Mouse (Mus musculus) ES-CJ7 (cell line): ENCODE results near the gene Man1a.

ENCODE experiments used
- DNase-seq: peaks from one replicate; pipeline ENCODE4 v3.0.0; 2011; ENCODE audit warnings: low read depth, low spot score

Gene Man1a

GRCm38 (mm10) chr10:54014116-54014758 lies 62.2 kb downstream of the Man1a start:
- DNase-seq = no peak

- DNase-seq = no peak
These were observed 63.1 kb downstream of the Man1a start for GRCm38 (mm10) chr10:54013143-54013791.

- no peak for DNase-seq
These were observed 67.3 kb downstream of the Man1a start for GRCm38 (mm10) chr10:54009154-54009553.

GRCm38 (mm10) chr10:54006868-54007267 lies 69.5 kb downstream of the Man1a start:
- no peak for DNase-seq

GRCm38 (mm10) chr10:54005847-54006246 lies 70.6 kb downstream of the Man1a start:
- no peak for DNase-seq

- DNase-seq = no peak
These were observed 73.5 kb downstream of the Man1a start for GRCm38 (mm10) chr10:54002936-54003335.

GRCm38 (mm10) chr10:53997301-53997700 lies 79.1 kb downstream of the Man1a start:
- no peak for DNase-seq

- DNase-seq = no peak
These were observed 80.2 kb downstream of the Man1a start for GRCm38 (mm10) chr10:53996216-53996615.

GRCm38 (mm10) chr10:53994591-53994990 lies 81.8 kb downstream of the Man1a start:
- DNase-seq = no peak

- no peak for DNase-seq
These were observed 86.0 kb downstream of the Man1a start for GRCm38 (mm10) chr10:53990434-53990833.

GRCm38 (mm10) chr10:53984894-53985293 lies 91.5 kb downstream of the Man1a start:
- DNase-seq = no peak

GRCm38 (mm10) chr10:53984086-53984485 lies 92.3 kb downstream of the Man1a start:
- no peak for DNase-seq

GRCm38 (mm10) chr10:53978647-53979046 lies 97.8 kb downstream of the Man1a start:
- DNase-seq = no peak

- DNase-seq = no peak
These were observed 102.2 kb downstream of the Man1a start for GRCm38 (mm10) chr10:53974180-53974579.

- no peak for DNase-seq
These were observed 116.7 kb downstream of the Man1a start for GRCm38 (mm10) chr10:53959759-53960158.

GRCm38 (mm10) chr10:53941597-53941996 lies 134.8 kb downstream of the Man1a start:
- DNase-seq = no peak

GRCm38 (mm10) chr10:53938199-53938598 lies 138.2 kb downstream of the Man1a start:
- DNase-seq = no peak

GRCm38 (mm10) chr10:53936078-53936477 lies 140.3 kb downstream of the Man1a start:
- DNase-seq = no peak

- DNase-seq = no peak
These were observed 146.5 kb downstream of the Man1a start for GRCm38 (mm10) chr10:53929722-53930500.

- no peak for DNase-seq
These were observed 148.5 kb downstream of the Man1a start for GRCm38 (mm10) chr10:53927904-53928303.

- DNase-seq = no peak
These were observed 151.0 kb downstream of the Man1a start for GRCm38 (mm10) chr10:53925456-53925855.

GRCm38 (mm10) chr10:53922236-53922635 lies 154.2 kb downstream of the Man1a start:
- DNase-seq = no peak

- no peak for DNase-seq
These were observed 158.9 kb downstream of the Man1a start for GRCm38 (mm10) chr10:53917517-53917916.
